Mouse (Mus musculus) monocyte, adult 5-6 weeks (primary cell): ENCODE results near the gene Susd3. TPM values are rescaled to one million over a fixed set of nuclear protein-coding genes. Genes with fewer than 3 reads are reported as not detected.

ENCODE experiments used
- ATAC-seq: fragments of 153-309, 156-312 bp; replicated peaks from 2 replicates; pipeline ENCODE4 v1.8.0; 2017; ENCODE audit warnings: mild to moderate bottlenecking; ENCODE audit not compliant: low TSS enrichment, insufficient number of reproducible peaks, severe bottlenecking, poor library complexity, low FRiP score
- total RNA-seq: library from RNA; stranded (forward); fragments of 200-1000, 200-491, 200-594 nt; gene quantifications from 3 replicates; pipeline ENCODE4 v1.2.3, GENCODE M21; 2017

The Susd3 gene
- total RNA-seq, 1 experiment from 2014 or later: 95.2 TPM

- no peak for ATAC-seq
Observed at GRCm38 (mm10) chr13:49216220-49216552, 32.3 kb downstream of the Susd3 start.

- ATAC-seq: peak; percentile 83
Observed at GRCm38 (mm10) chr13:49215504-49216219, 32.8 kb downstream of the Susd3 start, which contains the start of gene Card19. Gene Card19, minus strand, starts transcription at chr13:49216037.

- ATAC-seq: no peak
Observed at GRCm38 (mm10) chr13:49215128-49215503, 33.4 kb downstream of the Susd3 start.

- ATAC-seq: no peak
Observed at GRCm38 (mm10) chr13:49214454-49214853, 34.1 kb downstream of the Susd3 start.

GRCm38 (mm10) chr13:49213531-49213932 lies 35.0 kb downstream of the Susd3 start:
- peak; percentile 65 for ATAC-seq

DNA sequence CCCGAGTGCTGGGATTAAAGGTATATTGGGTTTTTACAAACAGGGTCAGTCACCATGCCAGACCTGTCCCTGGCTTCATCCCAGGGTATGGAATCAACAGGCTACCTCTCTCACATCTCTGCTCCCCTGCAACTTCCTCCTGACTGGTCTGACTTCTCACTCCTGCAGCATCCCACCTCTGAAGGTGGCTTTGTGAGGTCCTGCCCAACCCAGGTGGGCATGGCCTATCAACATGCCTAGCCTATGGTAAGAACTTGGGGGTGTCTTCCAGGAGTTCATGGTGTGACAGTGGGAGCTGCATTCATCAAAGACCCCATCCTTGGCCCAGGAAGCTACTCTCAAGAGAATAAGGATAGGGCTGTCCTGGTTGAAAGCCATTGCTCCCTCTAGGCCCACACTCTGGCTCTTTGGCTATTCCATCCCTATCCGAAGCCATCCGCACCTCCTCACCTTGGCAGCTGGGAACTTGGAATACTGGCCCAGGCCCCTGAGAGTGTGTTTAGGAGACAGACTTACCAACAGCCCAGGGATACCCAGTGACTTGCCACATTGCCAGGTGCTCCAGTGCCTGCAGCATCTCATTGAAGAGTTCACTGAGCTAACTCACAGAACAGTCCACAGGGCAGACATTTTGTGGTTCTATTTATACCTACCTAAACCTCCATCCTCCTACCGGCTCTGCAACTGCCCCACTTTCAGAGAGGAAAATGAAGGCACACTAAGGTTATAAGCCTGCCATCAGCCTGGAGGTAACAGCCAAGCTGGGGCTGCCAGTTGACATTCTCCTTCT lies 35.6 kb downstream of the Susd3 start:
- ATAC-seq: no peak

- no peak for ATAC-seq
Observed at GRCm38 (mm10) chr13:49209306-49209705, 39.2 kb downstream of the Susd3 start.

GRCm38 (mm10) chr13:49206341-49206740 lies 42.2 kb downstream of the Susd3 start:
- no peak for ATAC-seq

DNA sequence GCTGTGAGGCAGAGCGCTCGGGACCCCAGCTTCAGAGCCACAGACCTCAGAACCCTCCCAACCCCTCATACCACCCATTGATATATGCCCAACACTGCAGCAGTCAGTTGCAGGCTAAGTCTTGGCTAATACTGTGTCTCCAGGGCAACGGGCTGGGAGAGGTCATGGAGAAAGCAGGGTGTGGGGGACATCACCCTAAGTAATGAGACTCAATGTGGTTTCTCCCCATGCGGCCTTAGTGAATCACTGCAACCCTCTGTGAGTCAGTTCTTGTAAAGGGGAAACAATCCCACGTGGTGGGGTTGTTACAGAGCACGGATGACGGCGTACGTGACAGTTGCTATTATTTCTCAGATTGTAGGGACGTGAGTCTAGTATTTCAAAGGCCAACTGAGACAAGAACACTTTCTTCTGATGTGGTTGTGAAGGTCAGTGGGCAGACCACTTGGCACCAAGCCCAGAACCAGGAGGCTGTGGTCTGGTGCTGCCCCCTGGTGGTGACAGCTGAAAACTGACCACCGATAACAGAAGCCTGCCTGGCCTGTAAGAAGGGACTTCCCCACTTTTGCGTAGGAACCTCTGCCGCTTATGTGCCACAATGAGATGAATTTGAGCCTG lies 43.0 kb downstream of the Susd3 start:
- peak; percentile 83 for ATAC-seq

- ATAC-seq: no peak
Observed at GRCm38 (mm10) chr13:49202556-49202955, 46.0 kb downstream of the Susd3 start.

GRCm38 (mm10) chr13:49200688-49201087 lies 47.8 kb downstream of the Susd3 start:
- ATAC-seq: peak; percentile 37

GRCm38 (mm10) chr13:49199891-49200290 lies 48.6 kb downstream of the Susd3 start:
- no peak for ATAC-seq

GRCm38 (mm10) chr13:49198734-49199133 lies 49.8 kb downstream of the Susd3 start:
- no peak for ATAC-seq

DNA sequence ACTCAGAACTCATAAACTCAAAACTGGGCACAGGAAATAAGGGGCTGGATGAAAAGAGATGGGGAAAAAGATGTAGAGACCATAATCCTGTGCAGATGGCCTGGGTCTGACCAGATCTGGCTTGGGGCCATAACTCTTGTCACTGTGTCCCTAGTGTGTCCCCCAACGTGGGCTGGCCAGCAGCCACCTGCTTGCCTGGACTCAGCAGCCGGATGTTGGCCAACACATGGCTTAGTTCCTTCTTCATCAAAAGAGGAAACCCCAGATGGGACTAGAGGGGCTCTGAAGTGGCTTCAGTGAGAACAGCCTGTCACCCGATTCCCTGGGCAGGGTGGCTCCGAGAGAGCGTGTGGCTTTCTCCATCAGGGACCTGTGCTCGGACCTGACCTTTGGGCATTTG lies 51.7 kb downstream of the Susd3 start:
- ATAC-seq: peak; percentile 55

DNA sequence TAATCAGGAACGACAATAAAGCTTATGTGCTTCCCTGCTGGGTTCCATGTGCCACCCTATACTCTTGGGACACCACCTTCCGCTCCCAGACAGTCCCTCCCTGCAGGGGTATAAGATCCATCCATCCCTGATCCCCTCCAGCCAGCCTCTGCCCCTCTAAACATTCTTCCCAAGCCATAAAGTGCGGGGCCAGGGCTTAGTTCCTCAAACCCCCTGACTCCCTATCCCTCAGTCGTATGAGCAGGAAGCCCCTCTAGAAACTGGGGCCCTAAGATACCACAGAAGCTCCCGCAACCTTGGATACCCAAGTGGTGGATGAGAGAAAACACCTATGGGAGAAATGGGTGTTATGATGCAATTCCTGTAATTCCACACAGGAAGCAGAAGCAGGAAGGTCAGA lies 52.3 kb downstream of the Susd3 start:
- ATAC-seq: no peak

DNA sequence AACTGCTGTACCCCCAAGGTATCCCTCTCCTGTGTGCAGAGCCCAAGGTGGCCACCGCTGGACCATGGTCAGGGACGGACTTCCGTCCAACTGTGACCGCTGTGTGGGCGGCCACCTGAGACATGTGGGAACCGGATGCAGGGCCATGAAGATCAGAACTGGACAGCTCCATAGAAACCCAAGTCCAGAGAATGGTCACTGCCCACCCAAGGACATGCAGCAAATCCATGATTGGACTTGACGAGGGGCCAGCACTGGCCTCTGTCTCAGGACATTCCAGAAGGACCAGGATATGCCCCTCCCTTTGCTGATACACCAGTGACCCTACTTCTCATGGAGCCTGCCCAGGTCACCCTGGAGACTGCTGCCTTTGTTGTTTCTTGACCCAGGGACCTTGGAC lies 52.9 kb downstream of the Susd3 start:
- ATAC-seq: no peak

DNA sequence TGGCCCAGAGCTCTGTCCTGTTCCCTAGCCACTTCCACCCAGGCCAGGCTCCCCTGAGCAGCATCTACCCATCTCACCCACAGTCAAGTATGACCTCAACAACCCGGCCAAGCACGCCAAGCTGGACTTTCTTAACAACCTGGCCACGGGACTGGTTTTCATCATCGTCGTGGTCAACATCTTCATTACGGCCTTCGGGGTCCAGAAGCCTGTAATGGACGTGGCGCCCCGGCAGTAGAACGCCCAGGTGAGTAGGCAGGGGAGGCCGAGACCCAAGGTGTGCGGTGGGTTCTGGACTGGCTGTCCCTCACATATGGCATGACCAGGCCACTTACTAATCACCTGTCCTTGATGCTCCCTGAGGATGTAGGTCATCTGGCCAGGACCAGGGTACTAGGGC lies 53.7 kb downstream of the Susd3 start:
- ATAC-seq: no peak

- ATAC-seq: no peak
Observed at GRCm38 (mm10) chr13:49193650-49194049, 54.9 kb downstream of the Susd3 start.

DNA sequence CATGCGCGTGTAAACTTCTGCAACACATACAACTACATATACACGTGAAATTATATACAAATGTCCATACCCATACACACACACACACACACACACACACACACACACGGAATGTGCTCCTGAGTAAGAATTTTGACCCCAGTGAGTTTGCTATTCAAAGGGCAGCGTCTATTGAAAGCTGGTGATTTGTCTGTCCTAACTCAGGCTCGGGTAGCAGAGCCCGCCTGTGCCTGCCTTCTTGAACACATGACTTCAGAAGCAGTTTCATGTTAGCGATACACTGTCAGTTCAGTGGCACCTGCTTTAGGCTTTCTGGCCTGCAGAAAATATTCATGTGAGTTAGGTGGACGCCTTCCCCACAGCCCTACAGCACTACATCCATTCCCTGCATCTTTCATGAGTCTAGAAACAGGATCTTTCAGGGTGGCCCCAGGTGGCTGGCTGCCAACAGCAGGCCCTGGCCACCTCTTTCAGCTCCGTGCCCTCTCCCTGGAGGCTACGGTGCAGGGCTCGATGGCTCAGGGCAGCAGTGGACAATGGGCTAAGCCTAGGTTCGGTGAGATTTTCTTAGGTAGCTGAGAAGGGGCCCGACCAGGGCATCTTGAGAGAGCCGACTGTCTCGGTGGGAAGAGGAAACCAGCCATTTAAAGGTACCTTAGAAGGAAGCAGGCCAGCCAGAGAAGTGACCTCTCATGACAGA lies 56.2 kb downstream of the Susd3 start:
- no peak for ATAC-seq
